Mouse (Mus musculus) spleen, adult 18-20 months (tissue): ENCODE results near the gene Dnttip1.

Source experiments
- DNase-seq, 2 experiments: peaks; one replicate each; pipeline ENCODE4 v3.0.0; 2022; ENCODE audit warnings: mixed read lengths in 2 of 2

The Dnttip1 gene

DNA sequence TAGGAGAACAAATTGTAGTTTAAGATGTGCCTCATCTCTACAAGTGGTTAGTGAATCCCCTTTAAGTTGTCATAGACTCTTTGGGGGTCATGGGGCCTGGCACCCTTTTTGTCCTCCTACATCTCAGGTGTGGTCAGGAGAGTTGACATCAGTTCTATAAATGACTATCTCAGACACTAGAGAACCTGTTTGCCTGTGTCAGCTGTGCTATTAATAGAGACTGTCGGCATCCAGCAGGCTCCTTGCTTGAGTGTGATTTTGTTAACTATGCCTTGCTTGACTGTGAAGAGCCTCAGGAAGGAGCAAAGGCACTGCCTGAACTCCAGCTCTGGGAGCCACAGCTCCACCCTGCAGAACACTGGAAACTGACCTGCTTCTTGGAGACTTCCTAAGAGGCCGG is 9.0 kb downstream of the Dnttip1 start:
- DNase-seq = no peak

DNA sequence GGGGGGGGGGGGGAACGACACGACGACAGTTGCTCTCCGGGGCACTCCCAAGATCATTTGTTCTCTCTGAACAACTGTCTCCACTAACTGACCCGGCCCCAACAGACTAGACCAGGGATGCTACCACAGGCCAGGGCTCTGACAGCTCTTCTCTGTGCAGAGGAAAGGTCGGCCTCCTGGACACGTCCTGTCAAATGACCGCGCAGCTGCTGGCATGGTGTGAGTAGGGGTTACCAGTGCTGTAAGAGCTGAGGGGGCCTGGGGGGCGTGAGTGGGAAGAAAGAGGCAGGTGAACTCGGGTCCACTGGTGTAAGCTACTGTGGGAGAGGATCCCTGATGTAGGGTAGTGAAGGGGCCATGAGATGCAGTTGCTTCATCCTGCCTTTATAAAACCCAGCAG is 12.1 kb downstream of the Dnttip1 start:
- no peak for DNase-seq

- DNase-seq = no peak
These were observed 12.9 kb downstream of the Dnttip1 start for GRCm38 (mm10) chr2:164758692-164759091.

DNA sequence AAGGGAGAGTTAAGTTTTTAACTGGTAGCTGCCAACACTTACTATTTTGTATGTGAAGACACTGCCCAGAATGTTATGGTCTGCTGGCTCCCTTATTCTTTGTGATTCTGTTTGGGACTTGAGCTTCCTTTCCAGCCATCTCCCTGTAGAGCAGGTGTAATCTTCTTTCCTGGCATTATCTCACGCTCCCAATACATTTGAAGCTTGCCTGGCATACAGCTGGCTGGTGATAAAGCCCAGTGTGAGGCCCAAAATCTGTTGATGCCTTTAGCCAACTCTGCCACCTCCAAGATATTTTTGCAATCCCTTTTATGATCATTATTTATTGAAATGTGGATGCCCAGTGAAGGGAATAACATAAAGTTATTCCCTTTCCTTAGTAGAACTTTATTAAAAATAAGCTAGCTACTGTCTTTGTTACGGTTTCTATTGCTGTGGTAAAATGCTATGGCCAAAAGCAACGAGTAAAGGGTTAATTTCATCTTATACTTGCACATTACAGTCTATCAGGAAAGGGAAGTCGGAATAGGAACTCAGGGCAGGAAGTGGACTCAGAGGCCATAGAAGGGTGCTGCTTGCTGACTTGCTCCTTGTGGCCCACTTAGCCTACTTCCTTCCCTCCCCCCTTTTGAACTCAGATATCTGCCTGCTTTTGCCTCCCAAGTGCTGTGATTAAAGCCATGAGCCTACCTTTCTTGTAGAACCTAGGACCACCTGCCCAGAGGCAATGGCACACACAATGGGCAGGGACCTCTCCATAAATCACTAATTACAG is 14.5 kb downstream of the Dnttip1 start:
- no peak for DNase-seq

- DNase-seq = no peak
These were observed 15.7 kb downstream of the Dnttip1 start for GRCm38 (mm10) chr2:164761502-164761901.

DNA sequence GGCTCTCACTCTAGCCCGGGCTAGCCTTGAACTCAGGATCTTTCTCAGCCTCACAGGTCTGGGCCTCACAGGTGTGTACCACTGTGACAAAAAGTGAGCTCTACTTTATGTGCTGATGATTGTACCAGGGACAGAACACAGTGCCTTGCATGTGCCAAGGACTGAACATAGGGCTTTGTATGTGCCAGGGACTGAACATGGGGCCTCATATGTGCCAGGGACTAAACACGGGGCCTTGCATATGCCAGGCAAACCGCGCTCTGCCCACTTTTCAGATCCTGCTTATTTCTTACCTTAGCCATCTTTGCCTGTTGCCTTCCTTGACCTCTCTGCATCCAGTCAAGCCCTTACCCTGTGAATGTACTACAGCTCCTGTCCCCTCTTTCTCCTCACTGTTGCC is 16.2 kb downstream of the Dnttip1 start:
- DNase-seq = no peak

- no peak for DNase-seq
These were observed 16.8 kb downstream of the Dnttip1 start for GRCm38 (mm10) chr2:164762593-164762992.

DNA sequence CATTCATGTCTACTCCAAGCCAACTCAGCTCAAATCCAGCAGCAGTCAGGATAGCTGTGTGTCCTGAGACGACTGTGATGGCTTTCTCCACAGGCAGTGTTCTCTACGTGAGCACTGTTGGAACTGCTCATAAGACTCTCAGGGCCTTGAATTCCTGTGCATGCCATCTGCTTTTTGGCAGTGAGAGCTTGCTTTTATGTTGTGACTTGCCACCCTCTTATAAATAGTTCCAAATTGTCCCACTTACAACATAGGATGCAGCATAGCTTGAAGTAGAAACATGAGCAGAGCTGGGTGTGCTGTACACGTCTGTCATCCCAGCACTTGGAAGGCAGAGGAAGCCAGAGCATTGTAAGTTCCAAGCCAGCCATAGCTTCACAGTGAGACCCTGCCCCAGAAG is 20.1 kb downstream of the Dnttip1 start:
- DNase-seq = no peak

- no peak for DNase-seq
These were observed 22.2 kb downstream of the Dnttip1 start for GRCm38 (mm10) chr2:164767812-164768540.

DNA sequence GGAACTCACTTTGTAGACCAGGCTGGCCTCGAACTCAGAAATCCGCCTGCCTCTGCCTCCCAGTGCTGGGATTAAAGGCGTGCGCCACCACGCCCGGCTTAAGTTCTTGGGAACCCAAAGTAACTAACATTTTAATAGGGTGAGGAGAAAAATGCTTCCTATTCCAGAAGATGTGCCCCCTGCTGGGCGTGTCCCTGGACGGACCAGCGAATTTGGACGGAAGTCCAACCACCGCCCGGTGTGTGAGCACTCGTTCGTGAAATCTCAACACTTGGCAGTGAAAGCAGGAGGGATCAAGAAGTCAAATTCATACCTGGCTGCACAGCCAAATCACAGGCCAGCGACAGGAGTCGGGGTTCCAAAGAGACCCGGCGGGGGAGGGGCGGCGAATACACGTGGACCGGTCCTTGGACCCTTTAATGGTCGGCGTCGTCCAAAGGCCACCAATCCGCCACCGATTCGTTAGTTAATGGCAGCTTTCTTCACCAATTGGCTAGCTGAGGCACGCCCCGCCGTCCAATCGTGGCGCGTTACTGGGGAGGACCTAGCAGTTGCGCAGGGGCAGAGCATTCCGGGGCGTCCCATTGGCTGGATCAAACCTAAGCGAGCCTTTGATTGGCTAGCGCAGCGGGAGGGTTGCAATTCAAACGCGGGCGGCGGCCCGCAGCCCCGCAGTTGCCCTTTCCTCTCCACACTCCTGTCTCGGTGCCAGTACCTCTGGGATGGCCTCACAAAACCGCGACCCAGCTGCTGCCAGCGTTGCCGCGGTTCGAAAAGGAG is 23.7 kb downstream of the Dnttip1 start, which contains the start of gene Ube2c:
TSS of gene Ube2c (plus strand) at position 641 of the 780 bp plus-strand sequence.
- DNase-seq = peak; percentile 93 to 94

GRCm38 (mm10) chr2:164770279-164770678 is 24.5 kb downstream of the Dnttip1 start:
- DNase-seq = no peak

- DNase-seq = no peak
These were observed 25.3 kb downstream of the Dnttip1 start for GRCm38 (mm10) chr2:164771123-164771522.

DNA sequence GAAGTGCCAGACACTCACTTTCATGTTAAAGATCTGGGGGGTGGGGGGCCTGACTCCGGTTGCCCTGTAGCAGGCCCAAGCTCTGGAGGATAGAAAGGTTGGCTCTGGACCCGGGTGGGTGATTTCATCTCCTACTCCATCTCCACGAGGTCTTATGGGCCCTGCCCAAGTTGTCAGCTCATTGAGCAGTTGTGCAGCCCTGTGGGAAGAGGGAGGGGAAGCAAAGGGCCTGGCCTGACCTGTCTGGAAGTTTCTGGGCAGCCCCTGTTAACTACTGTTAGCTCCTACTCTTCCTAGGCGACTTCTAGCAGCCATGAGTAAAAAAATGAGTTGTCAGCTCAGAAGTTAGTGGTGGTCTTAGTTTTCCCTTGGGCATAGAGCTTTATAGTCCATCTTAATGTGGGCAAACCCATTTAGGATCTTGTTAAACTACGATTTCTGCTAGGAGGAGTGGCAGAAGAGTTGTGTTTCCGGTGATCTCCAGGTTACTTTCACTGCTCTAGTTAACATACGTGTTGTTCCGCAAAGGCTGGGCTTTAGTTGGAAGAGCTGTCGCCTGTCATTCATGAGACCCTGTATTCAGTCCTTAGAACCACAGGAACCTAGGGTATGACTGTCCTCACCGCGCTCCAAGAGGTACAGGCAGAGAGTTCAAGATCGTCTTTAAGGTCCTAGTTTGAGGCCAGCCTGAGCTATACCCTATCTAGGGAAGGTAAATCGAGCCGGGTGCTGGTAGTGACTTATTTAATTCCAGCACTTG is 27.6 kb downstream of the Dnttip1 start:
- DNase-seq = no peak

- no peak for DNase-seq
These were observed 28.2 kb downstream of the Dnttip1 start for GRCm38 (mm10) chr2:164773989-164774364.

- DNase-seq = no peak
These were observed 30.3 kb downstream of the Dnttip1 start for GRCm38 (mm10) chr2:164776130-164776529.

DNA sequence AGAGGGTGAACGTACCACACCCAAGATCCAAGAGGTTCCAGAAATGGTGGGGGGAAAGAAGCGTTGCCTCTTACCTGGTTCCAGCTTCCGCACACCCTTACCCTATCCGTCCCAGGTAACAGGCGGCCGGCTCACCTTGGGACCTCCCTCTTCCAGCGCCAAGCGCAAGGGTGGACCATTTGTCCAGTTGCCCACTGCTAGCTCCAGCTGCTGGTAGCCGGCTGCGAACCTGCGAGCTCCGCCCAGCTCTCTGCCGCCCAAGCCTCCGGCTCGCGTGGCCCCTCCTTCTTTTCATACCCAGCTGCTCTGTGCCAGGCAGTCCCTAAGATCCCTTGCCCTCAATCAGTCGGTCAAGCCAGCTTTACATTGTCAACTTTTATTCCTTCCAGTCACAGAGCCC is 31.0 kb downstream of the Dnttip1 start:
- no peak for DNase-seq

DNA sequence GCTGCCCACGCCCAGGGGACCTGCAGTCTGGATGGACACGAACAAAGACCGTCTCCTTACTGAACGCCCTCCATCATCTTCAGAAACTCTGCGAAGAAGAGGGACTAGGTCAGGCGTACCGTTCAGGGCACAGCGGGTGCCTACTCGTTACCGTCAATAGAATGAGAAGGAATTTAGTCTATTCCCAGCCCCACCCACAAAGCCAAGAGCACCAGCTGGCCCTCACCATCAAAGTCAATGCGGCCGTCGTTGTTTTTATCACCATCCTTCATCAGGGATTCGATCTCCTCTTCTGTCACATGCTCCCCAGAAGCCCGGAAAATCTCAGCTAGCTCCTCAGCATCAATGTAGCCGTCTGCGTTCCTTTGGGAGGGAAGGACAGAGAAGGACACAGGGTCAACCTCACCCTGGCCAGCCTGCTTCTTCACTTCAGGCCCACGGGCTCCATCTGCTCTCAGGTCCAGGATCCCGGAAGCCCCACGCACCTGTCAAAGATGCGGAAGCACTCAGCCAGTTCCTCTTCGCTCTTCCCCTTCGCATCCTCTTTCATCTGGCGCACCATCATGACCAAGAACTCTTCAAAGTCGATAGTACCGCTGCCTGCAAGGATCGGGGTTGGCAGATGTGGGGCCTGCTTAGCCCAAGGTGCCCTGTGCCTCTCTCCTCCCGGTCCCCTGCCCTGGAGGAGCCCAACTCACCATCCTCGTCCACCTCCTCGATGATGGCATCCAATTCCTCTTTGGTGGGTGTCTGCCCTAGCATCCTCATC is 31.6 kb downstream of the Dnttip1 start:
- DNase-seq = no peak

- no peak for DNase-seq
These were observed 32.2 kb downstream of the Dnttip1 start for GRCm38 (mm10) chr2:164778015-164778287.

GRCm38 (mm10) chr2:164778809-164779208 is 33.0 kb downstream of the Dnttip1 start:
- no peak for DNase-seq

GRCm38 (mm10) chr2:164779481-164780086 is 33.8 kb downstream of the Dnttip1 start, which contains the start of gene Tnnc2:
TSS of gene Tnnc2 (minus strand) at chr2:164779967.
- DNase-seq = no peak

DNA sequence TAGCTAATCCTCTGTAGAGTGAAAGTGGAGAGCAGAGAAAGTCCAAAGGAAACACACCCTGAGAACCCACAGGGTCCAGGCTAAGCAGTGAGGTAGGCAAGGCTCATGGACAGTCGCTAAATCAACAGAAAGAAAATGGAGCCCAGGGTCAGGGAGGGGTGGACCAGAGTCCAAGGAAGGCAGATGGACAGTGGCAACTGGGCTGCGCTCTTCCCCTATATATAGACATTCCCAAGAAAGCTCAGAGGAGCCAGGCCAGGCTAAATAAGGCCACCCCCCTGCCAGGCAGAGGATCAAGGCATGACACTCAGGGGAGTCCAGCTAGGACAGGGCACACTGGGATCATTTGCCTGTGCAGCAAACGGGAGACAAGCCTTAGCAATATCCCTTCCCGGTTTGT is 36.1 kb downstream of the Dnttip1 start:
- DNase-seq = no peak
